Mouse (Mus musculus): ENCODE results near the gene Phactr4. TPM values are rescaled to one million over a fixed set of nuclear protein-coding genes. Genes with fewer than 3 reads are reported as not detected.
A peak's percentile ranks its signal among the peaks of the same experiment; 100 is the strongest.

The Phactr4 gene
- polyA plus RNA-seq, 1 experiment from 2014 or later, result 20.2 TPM

DNA sequence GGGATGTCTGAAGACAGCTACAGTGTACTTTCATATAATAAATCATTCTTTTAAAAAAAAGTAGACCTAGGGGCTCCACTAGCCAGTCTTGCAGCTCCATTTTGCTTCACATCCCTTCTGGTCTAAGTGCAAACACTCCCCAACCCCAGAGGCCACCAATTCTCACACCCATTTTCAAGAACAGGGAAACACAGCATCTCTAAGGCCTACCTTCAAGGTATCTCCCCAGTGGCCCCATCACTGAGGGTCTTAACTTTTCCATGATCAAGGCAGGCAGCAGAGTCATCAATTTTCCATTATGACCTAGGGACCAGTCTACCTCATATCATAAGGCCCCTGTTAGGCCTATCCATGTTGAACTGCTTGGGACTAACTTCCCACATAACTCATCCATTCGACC is 70.9 kb downstream of the Phactr4 start:
- Histone ChIP-seq H3K4me3 (ENCODE audit: control insufficient read depth in 1 of 2, insufficient read depth in 1 of 2, low read depth in 1 of 2, low read length in 2 of 2) (no peak overlapping the region), H3K36me3 (ENCODE audit: control insufficient read depth, insufficient read depth, low read length) (peaks cover 31% of the 10 kb centered on the region), H3K4me2 (ENCODE audit: low read length) (peak overlapping the region; percentile 81), H3K9ac (ENCODE audit: low read length) (peak overlapping the region; percentile 95; the same call in 1 of the 2 replicates), H3K27me3 (ENCODE audit: control insufficient read depth, insufficient read depth, low read length) (no peaks in the 10 kb centered on the region), H3K27ac (replicated peaks in 1 of 2; ENCODE audit: control insufficient read depth in 1 of 2, insufficient read depth in 1 of 2, low read depth in 2 of 2, low read length in 2 of 2) (no peak overlapping the region), H3K4me1 (ENCODE audit: control insufficient read depth in 2 of 2, insufficient read depth in 2 of 2, low read length in 2 of 2) (peaks cover 0 to 12% of the 10 kb centered on the region in 2 experiments; a peak in 1 of 4 replicates), H3K9me3 (ENCODE audit: control insufficient read depth, low read length) (no peaks in the 10 kb centered on the region)
- 20% methylated on average over 1 of the region's 1 CpGs for WGBS
- ATAC-seq (ENCODE audit: insufficient number of reproducible peaks, insufficient read depth, low FRiP score, low read depth), result no peak

DNA sequence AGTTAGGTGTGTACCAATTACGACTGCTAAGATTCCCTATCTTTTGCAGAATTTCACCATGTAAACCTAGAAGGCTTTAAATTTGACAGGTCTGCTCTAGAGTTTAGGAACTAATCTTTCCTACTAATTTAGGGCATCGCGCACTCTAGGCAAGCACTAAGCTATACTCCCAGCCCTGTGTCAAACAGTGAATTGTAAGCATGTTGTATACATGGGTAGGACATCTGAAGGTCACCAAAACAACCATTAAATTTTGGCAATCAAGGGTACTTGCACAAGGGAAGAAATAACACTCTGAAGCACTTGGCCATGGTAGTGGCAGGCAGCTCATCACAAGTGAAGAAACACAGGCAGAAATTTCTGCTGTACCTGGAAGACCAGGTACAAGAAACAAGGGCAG is 71.4 kb downstream of the Phactr4 start:
- Histone ChIP-seq H3K27me3 (ENCODE audit: control insufficient read depth, insufficient read depth, low read length) (no peaks in the 10 kb centered on the region), H3K9me3 (ENCODE audit: control insufficient read depth, low read length) (no peaks in the 10 kb centered on the region), H3K27ac (replicated peaks in 1 of 2; ENCODE audit: control insufficient read depth in 1 of 2, insufficient read depth in 1 of 2, low read depth in 2 of 2, low read length in 2 of 2) (no peak overlapping the region), H3K4me2 (ENCODE audit: low read length) (no peak overlapping the region), H3K9ac (ENCODE audit: low read length) (no peak overlapping the region), H3K4me1 (ENCODE audit: control insufficient read depth in 2 of 2, insufficient read depth in 2 of 2, low read length in 2 of 2) (peaks cover 0 to 12% of the 10 kb centered on the region in 2 experiments; a peak in 1 of 4 replicates), H3K36me3 (ENCODE audit: control insufficient read depth, insufficient read depth, low read length) (peaks cover 25% of the 10 kb centered on the region), H3K4me3 (ENCODE audit: control insufficient read depth in 1 of 2, insufficient read depth in 1 of 2, low read depth in 1 of 2, low read length in 2 of 2) (no peak overlapping the region)
- no peak for ATAC-seq (ENCODE audit: insufficient number of reproducible peaks, insufficient read depth, low FRiP score, low read depth)
- 76% methylated on average over 3 of the region's 3 CpGs for WGBS

DNA sequence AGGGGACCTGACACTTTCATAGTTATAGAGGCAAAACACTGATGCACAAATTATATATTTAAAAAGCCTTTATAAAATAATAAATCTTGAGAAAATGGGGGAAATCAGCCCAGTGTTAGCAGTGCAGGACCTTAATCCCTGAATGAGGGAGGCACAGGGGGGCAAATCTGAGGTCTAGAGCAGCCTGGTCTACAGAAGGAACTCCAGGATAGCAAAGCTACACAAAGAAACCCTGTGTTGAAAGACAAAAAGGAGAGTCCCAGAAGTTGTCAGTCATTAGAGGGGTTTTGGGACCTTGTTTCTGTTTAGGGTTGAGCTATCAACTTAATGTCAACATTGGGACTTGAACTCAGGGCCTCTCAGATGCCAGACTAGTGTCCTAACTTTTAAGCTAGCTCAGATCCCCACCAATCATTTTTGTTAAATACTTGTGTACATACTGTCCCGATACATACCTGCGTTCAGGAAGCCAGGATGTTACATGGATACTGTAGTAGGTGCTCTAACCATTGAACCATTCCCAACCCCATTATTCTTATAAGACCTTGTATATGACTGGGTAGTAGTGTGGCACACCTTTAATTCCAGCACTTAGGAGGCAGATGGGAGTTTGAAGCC is 72.1 kb downstream of the Phactr4 start:
- no peak overlapping the region for H3K27ac ChIP-seq (replicated peaks in 1 of 2; ENCODE audit: control insufficient read depth in 1 of 2, insufficient read depth in 1 of 2, low read depth in 2 of 2, low read length in 2 of 2)
- H3K4me1 ChIP-seq (ENCODE audit: control insufficient read depth in 2 of 2, insufficient read depth in 2 of 2, low read length in 2 of 2), result peaks cover 0 to 12% of the 10 kb centered on the region in 2 experiments; a peak in 1 of 4 replicates
- H3K4me2 ChIP-seq (ENCODE audit: low read length), result no peak overlapping the region
- no peaks in the 10 kb centered on the region for H3K27me3 ChIP-seq (ENCODE audit: control insufficient read depth, insufficient read depth, low read length)
- no peak for ATAC-seq (ENCODE audit: insufficient number of reproducible peaks, insufficient read depth, low FRiP score, low read depth)
- H3K4me3 ChIP-seq (ENCODE audit: control insufficient read depth in 1 of 2, insufficient read depth in 1 of 2, low read depth in 1 of 2, low read length in 2 of 2), result no peak overlapping the region
- 57% methylated on average over 2 of the region's 2 CpGs for WGBS
- H3K9ac ChIP-seq (ENCODE audit: low read length), result no peak overlapping the region
- peaks cover 22% of the 10 kb centered on the region for H3K36me3 ChIP-seq (ENCODE audit: control insufficient read depth, insufficient read depth, low read length)
- no peaks in the 10 kb centered on the region for H3K9me3 ChIP-seq (ENCODE audit: control insufficient read depth, low read length)

DNA sequence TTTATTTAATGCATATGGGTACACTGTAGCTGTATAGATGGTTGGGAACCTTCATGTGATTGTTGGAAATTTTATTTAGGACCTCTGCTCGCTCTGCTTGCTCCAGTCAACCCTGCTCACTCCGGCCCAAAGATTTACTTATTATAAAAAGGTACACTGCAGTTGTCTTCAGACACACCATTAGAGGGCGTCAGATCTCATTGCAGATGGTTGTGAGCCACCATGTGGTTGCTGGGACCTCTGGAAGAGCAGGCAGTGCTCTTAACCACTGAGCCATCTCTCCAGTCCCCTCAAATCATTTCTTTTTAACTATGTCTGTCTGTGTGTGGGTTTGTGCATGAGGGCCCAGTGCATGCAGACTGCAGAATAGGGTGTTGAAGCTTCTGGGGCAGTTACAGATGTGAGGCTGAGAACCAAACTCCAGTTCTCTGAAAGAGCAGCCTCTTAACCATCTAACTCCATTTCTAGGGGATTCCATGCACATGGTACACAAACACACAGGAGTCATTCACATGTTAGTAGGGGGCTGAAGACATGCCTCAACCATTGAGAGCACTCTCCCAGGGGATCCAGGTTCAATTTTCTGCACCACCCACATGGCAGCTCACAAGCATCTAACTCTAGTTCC is 72.7 kb downstream of the Phactr4 start:
- H3K36me3 ChIP-seq (ENCODE audit: control insufficient read depth, insufficient read depth, low read length), result peaks cover 22% of the 10 kb centered on the region
- H3K4me1 ChIP-seq (ENCODE audit: control insufficient read depth in 2 of 2, insufficient read depth in 2 of 2, low read length in 2 of 2), result peaks cover 0 to 15% of the 10 kb centered on the region in 2 experiments; a peak in 2 of 4 replicates
- H3K4me3 ChIP-seq (ENCODE audit: control insufficient read depth in 1 of 2, insufficient read depth in 1 of 2, low read depth in 1 of 2, low read length in 2 of 2), result no peak overlapping the region
- WGBS, result 63% methylated on average over 3 of the region's 3 CpGs
- no peak overlapping the region for H3K27ac ChIP-seq (replicated peaks in 1 of 2; ENCODE audit: control insufficient read depth in 1 of 2, insufficient read depth in 1 of 2, low read depth in 2 of 2, low read length in 2 of 2)
- no peaks in the 10 kb centered on the region for H3K27me3 ChIP-seq (ENCODE audit: control insufficient read depth, insufficient read depth, low read length)
- H3K9me3 ChIP-seq (ENCODE audit: control insufficient read depth, low read length), result no peaks in the 10 kb centered on the region
- H3K4me2 ChIP-seq (ENCODE audit: low read length), result no peak overlapping the region
- ATAC-seq (ENCODE audit: insufficient number of reproducible peaks, insufficient read depth, low FRiP score, low read depth), result no peak
- H3K9ac ChIP-seq (ENCODE audit: low read length), result no peak overlapping the region

DNA sequence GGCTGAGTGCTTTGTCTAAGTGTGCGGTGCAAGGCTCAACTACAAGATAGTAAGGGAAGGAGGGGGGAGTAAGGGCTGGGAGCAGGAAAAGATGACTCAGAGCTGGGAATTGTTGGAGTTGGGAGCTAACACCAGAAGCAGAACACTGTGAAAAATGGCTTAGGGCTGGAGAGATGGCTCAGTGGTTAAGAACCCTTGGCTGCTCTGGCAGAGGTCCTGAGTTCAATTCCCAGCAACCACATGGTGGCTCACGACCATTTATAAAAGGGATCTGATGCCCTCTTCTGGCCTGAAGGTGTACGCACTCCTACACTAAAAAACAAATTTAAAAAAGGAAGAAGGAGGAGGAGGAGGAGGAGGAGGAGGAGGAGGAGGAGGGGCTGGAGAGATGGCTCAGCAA is 75.6 kb downstream of the Phactr4 start:
- no peaks in the 10 kb centered on the region for H3K27me3 ChIP-seq (ENCODE audit: control insufficient read depth, insufficient read depth, low read length)
- no peak overlapping the region for H3K4me2 ChIP-seq (ENCODE audit: low read length)
- H3K4me1 ChIP-seq (ENCODE audit: control insufficient read depth in 2 of 2, insufficient read depth in 2 of 2, low read length in 2 of 2), result peaks cover 7 to 26% of the 10 kb centered on the region in 2 experiments
- H3K4me3 ChIP-seq (ENCODE audit: control insufficient read depth in 1 of 2, insufficient read depth in 1 of 2, low read depth in 1 of 2, low read length in 2 of 2), result no peak overlapping the region
- H3K9me3 ChIP-seq (ENCODE audit: control insufficient read depth, low read length), result no peaks in the 10 kb centered on the region
- H3K9ac ChIP-seq (ENCODE audit: low read length), result no peak overlapping the region
- H3K27ac ChIP-seq (replicated peaks in 1 of 2; ENCODE audit: control insufficient read depth in 1 of 2, insufficient read depth in 1 of 2, low read depth in 2 of 2, low read length in 2 of 2), result no peak overlapping the region
- ATAC-seq (ENCODE audit: insufficient number of reproducible peaks, insufficient read depth, low FRiP score, low read depth), result no peak
- 44% methylated on average over 3 of the region's 3 CpGs for WGBS
- H3K36me3 ChIP-seq (ENCODE audit: control insufficient read depth, insufficient read depth, low read length), result peaks cover 16% of the 10 kb centered on the region

DNA sequence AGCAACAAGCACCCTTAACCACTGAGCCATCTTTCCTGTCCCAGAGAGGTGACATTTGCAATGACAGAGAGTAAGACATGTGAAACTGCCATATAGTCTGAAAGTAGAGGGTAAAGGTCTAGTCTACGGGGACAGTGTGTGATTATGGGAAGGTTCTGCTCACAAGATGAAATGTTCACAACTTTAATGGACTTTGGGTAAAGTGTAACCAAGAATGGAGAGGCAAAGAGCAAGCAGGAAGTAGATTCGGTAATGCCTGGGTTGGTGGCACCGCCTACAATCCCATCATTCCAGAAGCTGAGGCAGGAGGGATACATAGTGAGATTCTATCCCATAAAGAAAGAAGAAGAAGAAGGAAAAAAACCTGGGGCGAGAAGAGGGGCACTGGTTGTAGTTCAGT is 76.0 kb downstream of the Phactr4 start:
- no peaks in the 10 kb centered on the region for H3K27me3 ChIP-seq (ENCODE audit: control insufficient read depth, insufficient read depth, low read length)
- peaks cover 7 to 23% of the 10 kb centered on the region in 2 experiments for H3K4me1 ChIP-seq (ENCODE audit: control insufficient read depth in 2 of 2, insufficient read depth in 2 of 2, low read length in 2 of 2)
- no peak for ATAC-seq (ENCODE audit: insufficient number of reproducible peaks, insufficient read depth, low FRiP score, low read depth)
- H3K36me3 ChIP-seq (ENCODE audit: control insufficient read depth, insufficient read depth, low read length), result peaks cover 12% of the 10 kb centered on the region
- no peak overlapping the region for H3K9ac ChIP-seq (ENCODE audit: low read length)
- no peak overlapping the region for H3K4me3 ChIP-seq (ENCODE audit: control insufficient read depth in 1 of 2, insufficient read depth in 1 of 2, low read depth in 1 of 2, low read length in 2 of 2)
- no peak overlapping the region for H3K27ac ChIP-seq (replicated peaks in 1 of 2; ENCODE audit: control insufficient read depth in 1 of 2, insufficient read depth in 1 of 2, low read depth in 2 of 2, low read length in 2 of 2)
- no peak overlapping the region for H3K4me2 ChIP-seq (ENCODE audit: low read length)
- WGBS, result 72% methylated on average over 4 of the region's 4 CpGs
- H3K9me3 ChIP-seq (ENCODE audit: control insufficient read depth, low read length), result no peaks in the 10 kb centered on the region

DNA sequence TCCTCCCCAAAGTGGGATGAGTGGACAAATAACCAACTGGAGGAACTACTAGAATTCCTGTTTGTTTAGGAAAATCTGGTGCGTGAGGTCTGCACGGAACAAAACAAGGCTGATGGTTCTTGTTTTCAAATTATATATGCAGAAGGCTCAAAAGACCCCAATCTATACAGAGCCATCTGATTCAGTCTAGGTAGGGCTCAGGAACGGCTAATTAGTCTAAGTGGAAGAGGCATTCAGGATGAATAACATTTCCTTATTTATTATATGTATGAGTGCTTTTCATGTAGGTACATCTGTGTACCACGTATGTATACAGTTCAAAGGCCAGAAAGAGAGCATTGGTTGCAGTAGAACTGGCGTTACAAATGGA is 76.5 kb downstream of the Phactr4 start:
- Histone ChIP-seq H3K4me2 (ENCODE audit: low read length) (no peak overlapping the region), H3K9ac (ENCODE audit: low read length) (no peak overlapping the region), H3K4me1 (ENCODE audit: control insufficient read depth in 2 of 2, insufficient read depth in 2 of 2, low read length in 2 of 2) (peaks cover 7 to 19% of the 10 kb centered on the region in 2 experiments), H3K4me3 (ENCODE audit: control insufficient read depth in 1 of 2, insufficient read depth in 1 of 2, low read depth in 1 of 2, low read length in 2 of 2) (peak overlapping the region in 1 of 2 experiments; percentile 74; a peak in 1 of 4 replicates), H3K36me3 (ENCODE audit: control insufficient read depth, insufficient read depth, low read length) (peaks cover 8% of the 10 kb centered on the region), H3K27me3 (ENCODE audit: control insufficient read depth, insufficient read depth, low read length) (no peaks in the 10 kb centered on the region), H3K27ac (replicated peaks in 1 of 2; ENCODE audit: control insufficient read depth in 1 of 2, insufficient read depth in 1 of 2, low read depth in 2 of 2, low read length in 2 of 2) (no peak overlapping the region), H3K9me3 (ENCODE audit: control insufficient read depth, low read length) (no peaks in the 10 kb centered on the region)
- WGBS, result 46% methylated on average over 5 of the region's 5 CpGs
- no peak for ATAC-seq (ENCODE audit: insufficient number of reproducible peaks, insufficient read depth, low FRiP score, low read depth)

Data from heart, embryonic 14.5 days (tissue).